Mouse (Mus musculus) layer of hippocampus, postnatal 10 days (tissue): Measurements from ENCODE around the gene Polm. TPM values are rescaled to one million over a fixed set of nuclear protein-coding genes. Genes with fewer than 3 reads are reported as not detected.
A peak's percentile ranks its signal among the peaks of the same experiment; 100 is the strongest.

Experiments
- DNase-seq, 2 experiments: peaks; one replicate each; pipeline ENCODE4 v3.0.0; 2021; ENCODE audit warnings: low spot score in 2 of 2
- long read RNA-seq: library from polyadenylated mRNA; stranded (forward); transcript quantifications from one replicate; pipeline ENCODE4 v2.0.0, GENCODE M21; 2023
- total RNA-seq, 2 experiments: library from RNA; stranded (reverse); gene quantifications; 2 replicates each; pipeline ENCODE4 v1.2.3; 2021

Polm gene
- total RNA-seq, result 10 to 100 TPM in 1 of 2 experiments, 1 to 10 TPM in 1; 9.4 to 13.2 TPM
- long read RNA-seq, partial matches to known transcripts, result 2 of 6 reads
- long read RNA-seq, other reads (novel, unspliced or antisense), result 4 of 6 reads

DNA sequence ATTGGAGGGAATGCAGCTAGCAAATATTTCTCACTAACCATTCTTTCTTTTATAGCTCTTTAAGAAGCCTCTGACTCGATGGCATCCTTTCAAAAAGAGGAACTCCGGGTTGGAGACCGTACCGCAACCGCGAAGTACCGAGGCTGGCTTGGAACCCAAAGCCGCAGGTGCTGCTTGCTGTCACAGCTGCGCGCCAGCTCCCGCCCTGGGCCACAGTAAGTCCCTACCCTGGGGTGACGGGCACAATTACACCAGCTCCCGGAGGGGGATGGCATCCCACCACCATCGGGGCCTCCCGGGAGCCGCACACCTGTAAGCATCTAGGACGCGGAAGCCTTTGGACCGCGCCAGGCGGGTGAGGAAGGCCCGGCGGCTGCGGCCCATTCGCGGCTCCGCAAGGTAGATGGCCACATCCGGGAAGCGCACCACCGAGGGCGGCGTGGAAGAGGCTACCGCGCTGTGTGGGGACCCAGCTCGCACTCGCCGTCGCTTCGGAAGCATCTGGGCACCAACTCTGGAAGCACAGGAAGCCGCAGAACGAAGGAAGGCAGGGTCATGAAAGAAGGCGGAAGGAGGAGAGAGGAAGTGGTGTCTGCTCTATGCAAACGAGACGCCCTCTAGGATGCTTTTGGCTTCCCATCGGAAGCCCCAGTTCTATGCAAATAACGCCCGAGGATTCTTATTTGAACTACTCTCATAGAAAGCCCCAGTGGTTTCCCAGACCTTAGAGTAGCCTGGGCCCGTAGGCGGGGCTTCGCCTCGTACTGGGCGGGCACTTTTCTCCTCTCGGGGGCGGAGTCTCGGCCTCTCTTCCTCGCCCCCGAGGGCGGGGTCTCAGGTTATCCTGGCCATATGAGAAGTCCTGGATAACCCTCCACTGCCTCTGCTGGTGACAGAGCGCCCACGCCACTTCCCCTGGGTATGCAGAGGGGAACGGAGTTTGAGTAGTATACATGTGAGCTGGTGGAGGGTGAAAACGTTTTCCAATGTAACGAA, at the start of gene Polm:
Gene Polm, minus strand, starts transcription at position 766 of the 996 bp plus-strand sequence.
- DNase-seq, result peak; percentile 82 to 89

DNA sequence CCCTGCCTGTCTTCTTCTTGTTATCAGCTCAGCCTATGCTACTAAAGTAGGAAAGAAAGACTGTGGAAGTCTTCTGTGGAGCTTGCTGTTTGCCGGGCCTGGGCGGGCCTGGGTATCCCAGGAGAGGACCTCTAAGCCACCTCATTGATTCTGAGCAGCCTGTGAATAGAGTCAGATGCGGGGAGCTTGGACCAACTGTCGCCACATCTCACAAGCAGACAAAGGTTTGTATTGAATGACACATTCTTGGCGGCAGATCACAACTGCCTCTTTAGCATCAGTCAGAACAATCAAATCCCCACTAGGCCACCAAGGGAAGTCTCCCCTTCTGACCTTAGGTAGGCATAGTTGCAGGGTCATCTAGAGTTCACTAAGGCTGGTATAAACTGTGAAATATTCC, 49.4 kb upstream of the Polm start:
- DNase-seq, result no peak

DNA sequence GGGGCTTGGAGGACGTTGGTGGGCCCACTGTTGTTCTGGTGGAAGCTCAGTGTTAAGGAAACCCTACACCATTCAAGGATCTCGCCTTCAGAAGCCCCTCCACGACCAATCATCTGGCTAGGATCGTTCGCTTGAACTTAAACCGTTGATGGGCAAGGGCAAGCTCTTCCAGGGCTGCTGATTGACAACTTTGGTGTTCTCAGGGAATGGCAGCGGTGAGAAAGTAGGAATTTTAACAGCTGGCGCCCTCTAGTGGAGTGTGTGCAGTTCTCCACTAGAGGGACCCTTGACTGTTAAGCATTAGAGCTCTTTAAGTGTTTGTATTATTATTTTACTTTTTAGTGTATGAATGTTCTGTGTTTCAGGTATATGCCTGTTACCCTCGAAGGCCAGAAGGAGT, 48.4 kb upstream of the Polm start:
- peak; percentile 74 to 81 for DNase-seq

DNA sequence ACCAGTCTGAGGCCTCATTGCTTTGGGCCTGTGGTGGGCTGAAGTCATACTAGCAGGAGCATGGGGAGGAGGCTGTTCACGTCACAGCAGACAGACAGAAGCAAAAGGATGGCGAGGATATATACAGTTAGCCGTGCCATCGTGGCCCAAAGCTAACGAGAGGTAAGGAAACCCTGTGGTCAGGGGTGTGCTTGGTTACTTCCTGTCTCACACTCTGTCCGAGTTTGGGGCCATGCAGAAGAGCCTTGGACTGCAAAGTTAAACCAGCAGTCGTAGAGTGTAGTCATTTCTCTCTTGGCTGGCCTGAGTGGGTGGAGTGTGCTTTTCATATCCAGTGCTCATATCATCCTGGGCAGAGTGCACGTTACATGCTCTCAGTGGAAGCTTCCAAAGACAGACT, 44.7 kb upstream of the Polm start:
- no peak for DNase-seq

DNA sequence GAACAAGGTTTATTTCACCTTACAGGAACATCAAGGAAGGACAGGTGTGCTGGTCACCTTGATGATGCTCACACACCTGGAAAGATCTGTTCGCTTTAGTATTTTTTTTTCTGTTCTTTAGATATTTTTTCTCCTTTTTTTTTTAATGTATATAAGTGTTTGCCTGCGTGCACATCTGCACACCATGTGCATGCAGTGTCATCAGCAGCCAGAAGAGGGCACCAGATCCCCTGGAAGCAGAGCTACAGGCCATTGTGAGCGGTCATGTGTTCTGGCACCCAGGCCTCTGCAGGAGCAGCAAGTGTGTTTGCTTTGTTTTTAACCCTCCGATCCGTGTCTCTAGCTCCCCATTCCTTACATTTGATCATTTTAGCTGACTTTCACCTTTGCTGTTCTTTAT, 42.1 kb upstream of the Polm start:
- DNase-seq, result peak; percentile 80 to 81

GRCm38 (mm10) chr11:5878661-5879060, 40.8 kb upstream of the Polm start:
- DNase-seq, result no peak

DNA sequence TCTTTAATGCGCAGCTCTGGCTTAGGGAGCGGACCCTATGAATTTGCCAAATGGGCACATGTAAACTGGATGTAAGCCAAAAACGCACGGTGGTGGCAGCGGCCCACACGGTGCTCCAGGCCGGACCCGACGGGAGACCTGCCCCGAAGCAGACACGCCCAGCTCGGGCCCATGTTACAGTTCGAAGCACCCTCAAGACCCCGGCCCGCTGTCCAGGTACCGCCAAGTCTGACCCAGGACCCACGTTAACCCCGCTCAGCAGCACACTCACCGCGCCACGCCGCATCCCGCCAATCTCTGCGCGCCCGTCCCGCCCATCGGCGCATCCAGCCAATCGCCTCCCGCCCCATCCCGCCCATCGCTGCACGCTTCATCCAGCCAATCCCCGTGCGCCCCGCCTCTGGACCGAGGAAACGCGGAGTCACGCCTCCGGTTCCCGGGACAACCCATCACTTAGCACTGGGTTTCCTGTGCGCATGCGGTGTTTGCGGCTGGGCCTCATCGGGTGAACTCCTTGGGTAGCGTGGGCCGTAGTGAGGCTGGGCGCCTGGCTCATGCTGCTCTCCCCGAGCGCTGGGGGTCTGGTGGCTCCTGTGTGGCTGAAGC, 40.2 kb upstream of the Polm start, which contains the start of gene Pold2:
Gene Pold2, minus strand, starts transcription at position 372 of the 606 bp plus-strand sequence.
- peak; percentile 95 to 97 for DNase-seq

DNA sequence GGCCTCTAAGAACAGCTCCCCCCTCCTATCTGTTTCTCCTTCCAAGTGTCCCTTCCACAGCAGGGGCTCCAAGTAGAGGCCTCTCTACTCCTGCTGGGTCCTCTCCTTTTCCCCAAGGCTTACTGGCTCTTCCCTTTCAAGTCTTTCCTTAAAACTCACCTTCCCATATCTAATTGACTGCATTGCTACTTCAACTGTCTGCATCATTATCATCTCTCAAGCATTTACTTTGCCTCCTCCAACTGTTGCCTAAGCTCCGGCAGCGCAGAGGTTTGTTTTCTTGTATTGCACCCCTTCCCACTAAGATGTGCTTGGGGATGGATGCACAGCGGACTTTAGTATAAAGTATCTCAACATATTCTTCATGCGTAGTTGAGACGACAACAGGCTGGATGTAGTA, 39.6 kb upstream of the Polm start:
- DNase-seq, result no peak

GRCm38 (mm10) chr11:5873192-5873591, 35.4 kb upstream of the Polm start:
- no peak for DNase-seq

GRCm38 (mm10) chr11:5872707-5873106, 34.9 kb upstream of the Polm start:
- no peak for DNase-seq

GRCm38 (mm10) chr11:5870069-5870468, 32.3 kb upstream of the Polm start:
- DNase-seq, result no peak

DNA sequence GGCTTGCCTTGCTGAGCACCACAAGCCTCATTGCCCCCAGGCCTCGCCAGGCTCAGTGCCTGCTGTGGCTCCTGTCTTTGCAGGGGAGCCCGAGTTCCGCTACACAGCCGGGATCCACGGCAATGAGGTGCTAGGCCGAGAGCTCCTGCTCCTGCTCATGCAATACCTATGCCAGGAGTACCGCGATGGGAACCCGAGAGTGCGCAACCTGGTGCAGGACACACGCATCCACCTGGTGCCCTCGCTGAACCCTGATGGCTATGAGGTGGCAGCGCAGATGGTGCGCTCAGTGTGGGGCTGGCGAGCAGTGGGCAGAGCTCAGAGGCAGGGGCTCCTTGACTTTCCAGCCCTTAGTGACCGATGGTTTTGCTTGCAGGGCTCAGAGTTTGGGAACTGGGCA, 31.5 kb upstream of the Polm start:
- DNase-seq, result no peak

DNA sequence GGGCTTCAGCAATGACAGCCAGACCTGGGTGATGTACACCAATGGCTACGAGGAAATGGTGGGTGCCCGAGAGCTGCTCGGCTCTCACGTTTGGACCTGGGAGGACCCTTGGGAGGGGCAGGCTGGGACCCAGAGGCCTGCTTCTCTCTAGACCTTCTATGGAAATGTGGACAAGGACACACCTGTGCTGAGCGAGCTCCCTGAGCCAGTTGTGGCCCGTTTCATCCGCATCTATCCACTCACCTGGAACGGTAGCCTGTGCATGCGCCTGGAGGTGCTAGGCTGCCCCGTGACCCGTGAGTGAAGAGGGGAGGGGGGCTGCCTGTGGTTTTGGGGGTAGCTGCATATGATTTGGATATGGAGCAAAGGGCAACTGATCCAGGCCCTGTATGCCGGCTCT, 30.5 kb upstream of the Polm start:
- no peak for DNase-seq

- DNase-seq, result no peak
Observed at GRCm38 (mm10) chr11:5867196-5867595, 29.4 kb upstream of the Polm start.

GRCm38 (mm10) chr11:5862394-5863105, 24.7 kb upstream of the Polm start:
- no peak for DNase-seq

DNA sequence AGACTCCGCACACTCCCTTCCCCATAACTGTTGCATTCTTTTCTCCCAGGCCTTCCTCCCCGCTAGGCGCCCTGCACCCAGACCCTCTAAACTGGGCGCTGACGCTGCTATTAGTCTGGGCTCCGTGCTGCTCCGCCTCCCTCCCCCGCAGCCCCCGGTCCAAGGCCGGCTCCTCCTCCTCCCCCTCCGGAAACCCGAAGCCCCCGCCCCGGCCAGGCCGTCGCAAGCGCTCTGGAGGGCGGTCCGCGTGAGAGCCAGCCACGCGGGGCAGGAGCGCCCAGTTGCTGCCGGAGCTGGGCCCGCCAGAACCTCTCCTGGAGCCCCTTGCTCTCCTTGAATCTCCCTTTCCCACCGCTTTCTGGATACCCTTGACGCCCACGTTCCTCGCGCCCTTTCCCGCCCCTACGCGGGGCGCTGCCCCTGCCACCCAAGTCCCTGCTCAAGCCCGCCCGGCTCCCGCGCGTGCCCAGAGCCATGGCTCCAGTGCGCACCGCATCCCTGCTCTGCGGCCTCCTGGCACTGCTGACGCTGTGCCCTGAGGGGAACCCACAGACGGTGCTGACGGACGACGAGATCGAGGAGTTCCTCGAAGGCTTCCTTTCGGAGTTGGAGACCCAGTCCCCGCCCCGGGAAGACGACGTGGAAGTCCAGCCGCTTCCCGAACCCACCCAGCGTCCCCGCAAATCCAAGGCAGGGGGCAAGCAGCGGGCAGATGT, 24.0 kb upstream of the Polm start, which contains the start of gene Aebp1:
Gene Aebp1, plus strand, starts transcription at position 270 of the 716 bp plus-strand sequence.
- peak; percentile 32 to 46 for DNase-seq

GRCm38 (mm10) chr11:5860639-5861038, 22.8 kb upstream of the Polm start:
- DNase-seq, result no peak

DNA sequence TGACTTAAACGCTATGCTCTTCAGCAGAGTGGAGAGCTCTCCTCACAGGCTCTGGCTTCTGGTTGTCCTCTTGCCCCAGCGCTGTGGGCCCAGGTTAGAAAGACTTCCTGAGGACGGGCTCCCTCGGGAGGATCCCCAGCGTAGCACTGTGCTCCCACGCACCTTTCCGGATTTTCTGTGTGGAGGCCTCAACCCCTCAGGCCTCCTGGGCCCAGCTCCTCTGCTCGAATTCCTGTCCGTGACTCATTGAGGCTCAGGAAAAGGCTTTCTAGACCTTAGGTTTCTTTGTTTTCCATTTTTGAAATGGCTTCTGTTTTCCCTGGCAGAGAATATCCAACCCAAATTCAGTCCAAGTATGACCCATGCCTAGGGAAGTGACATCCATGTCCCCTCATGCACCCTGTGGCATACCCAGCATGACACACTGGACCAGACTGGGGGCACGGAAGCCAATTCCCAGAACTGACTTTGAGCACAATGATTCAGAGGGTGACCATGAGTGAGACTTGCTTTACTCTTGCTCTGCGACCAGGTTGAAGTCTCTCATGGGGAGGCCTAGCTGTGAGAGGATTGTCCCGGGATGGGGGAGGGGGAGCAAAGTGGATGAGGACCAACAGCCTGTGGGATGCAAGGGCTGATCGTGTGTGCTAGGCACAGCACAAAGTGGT, 22.2 kb upstream of the Polm start:
- DNase-seq, result no peak

- no peak for DNase-seq
Observed at GRCm38 (mm10) chr11:5858723-5859122, 20.9 kb upstream of the Polm start.

DNA sequence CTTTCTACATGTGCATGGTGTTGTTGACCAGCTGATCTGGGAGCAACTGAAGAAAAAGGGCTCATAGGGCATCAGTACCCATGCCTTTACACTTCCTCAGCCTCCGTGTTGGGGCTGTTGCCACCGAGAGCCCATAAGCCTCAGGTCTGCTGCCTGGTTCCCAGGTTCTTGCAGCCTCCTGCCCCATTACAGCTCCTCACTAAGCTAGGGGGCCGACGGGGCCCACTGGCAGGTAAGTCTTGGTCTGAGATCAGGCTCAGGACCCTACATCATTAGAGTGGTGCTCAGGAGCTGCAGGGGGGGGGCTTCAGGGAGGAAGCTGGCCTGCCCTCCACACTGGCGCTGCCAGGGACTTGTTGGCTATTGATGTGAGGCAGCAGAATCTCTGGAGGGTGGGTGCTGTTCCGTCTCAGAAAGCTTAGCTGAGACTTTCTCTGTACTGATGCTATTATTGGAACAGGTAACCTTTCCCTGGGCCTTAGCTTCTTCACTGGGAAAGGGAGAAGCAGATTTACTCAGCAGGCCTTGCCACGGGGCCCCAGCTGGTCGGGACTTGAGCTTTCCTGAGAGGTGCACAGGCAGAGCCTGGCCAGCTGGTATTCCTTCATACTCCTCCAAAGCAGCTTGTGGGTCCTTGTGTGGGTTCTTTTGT, 18.8 kb upstream of the Polm start:
- no peak for DNase-seq
